Mouse (Mus musculus) CD4-positive helper T cell, adult 2 months (primary cell): Measurements from ENCODE around the gene Fndc5.

Experiments used
- DNase-seq: peaks from one replicate; pipeline ENCODE4 v3.0.0-alpha.2; 2012; ENCODE audit warnings: low read depth, missing footprints, low spot score

Fndc5 gene

GRCm38 (mm10) chr4:129124652-129125146 is 12.1 kb upstream of the Fndc5 start:
- DNase-seq, result no peak

GRCm38 (mm10) chr4:129125736-129126451 is 10.9 kb upstream of the Fndc5 start:
- no peak for DNase-seq

GRCm38 (mm10) chr4:129128582-129129338 is 8.0 kb upstream of the Fndc5 start:
- no peak for DNase-seq

- DNase-seq, result no peak
Measured at GRCm38 (mm10) chr4:129129387-129129786, 7.4 kb upstream of the Fndc5 start.

- peak; percentile 78 for DNase-seq
Measured at GRCm38 (mm10) chr4:129130149-129130548, 6.7 kb upstream of the Fndc5 start.

- DNase-seq, result peak; percentile 90
Measured at GRCm38 (mm10) chr4:129130755-129131303, 6.0 kb upstream of the Fndc5 start.

GRCm38 (mm10) chr4:129134799-129135585 is 1.8 kb upstream of the Fndc5 start:
- DNase-seq, result peak; percentile 64

GRCm38 (mm10) chr4:129135637-129136036 is 1.2 kb upstream of the Fndc5 start:
- DNase-seq, result no peak

GRCm38 (mm10) chr4:129136189-129136578 is 615 bp upstream of the Fndc5 start:
- DNase-seq, result no peak

- DNase-seq, result no peak
Measured at GRCm38 (mm10) chr4:129137392-129138321, 858 bp downstream of the Fndc5 start.

GRCm38 (mm10) chr4:129139642-129140041 is 2.8 kb downstream of the Fndc5 start:
- no peak for DNase-seq

GRCm38 (mm10) chr4:129140808-129141207 is 4.0 kb downstream of the Fndc5 start:
- peak; percentile 32 for DNase-seq

- no peak for DNase-seq
Measured at GRCm38 (mm10) chr4:129141560-129142438, 5.0 kb downstream of the Fndc5 start.

GRCm38 (mm10) chr4:129142439-129143045 is 5.7 kb downstream of the Fndc5 start:
- DNase-seq, result no peak

- DNase-seq, result no peak
Measured at GRCm38 (mm10) chr4:129143509-129143908, 6.7 kb downstream of the Fndc5 start.

- DNase-seq, result no peak
Measured at GRCm38 (mm10) chr4:129144401-129145367, 7.9 kb downstream of the Fndc5 start.

GRCm38 (mm10) chr4:129145411-129145810 is 8.6 kb downstream of the Fndc5 start:
- no peak for DNase-seq

GRCm38 (mm10) chr4:129145943-129146342 is 9.1 kb downstream of the Fndc5 start:
- DNase-seq, result no peak
